Mouse (Mus musculus) midbrain, postnatal 0 days (tissue): ENCODE measurements around the gene Mrtfb. TPM values are rescaled to one million over a fixed set of nuclear protein-coding genes. Genes with fewer than 3 reads are reported as not detected.

ENCODE experiments used
- ATAC-seq: fragments of 200-750 bp; cut with Nextera tagmentation; 2 replicates; pipeline ENCODE4 v1.8.0; 2017; ENCODE audit warnings: moderate number of reproducible peaks, mild to moderate bottlenecking, moderate TSS enrichment, moderate library complexity; ENCODE audit not compliant: low FRiP score
- DNase-seq: peaks from one replicate; pipeline ENCODE4 v3.0.0-alpha.2; 2015; ENCODE audit warnings: low spot score
- H3K27ac ChIP-seq: fragments of 300-500 bp; sonication (generic); 2 replicates; pipeline ENCODE4 v1.5.1; 2014; ENCODE audit warnings: low read depth, mild to moderate bottlenecking, low read length, mixed read lengths
- H3K27me3 ChIP-seq: fragments of 300-500 bp; sonication (generic); 2 replicates; pipeline ENCODE4 v1.6.1; 2014; ENCODE audit warnings: low read length, control low read depth, mixed read lengths; ENCODE audit not compliant: insufficient read depth
- H3K36me3 ChIP-seq: fragments of 300-500 bp; sonication (generic); 2 replicates; pipeline ENCODE4 v1.6.1; 2014; ENCODE audit warnings: low read length, control low read depth, mixed read lengths; ENCODE audit not compliant: insufficient read depth
- H3K4me1 ChIP-seq: fragments of 300-500 bp; sonication (generic); 2 replicates; pipeline ENCODE4 v1.6.1; 2014; ENCODE audit warnings: mild to moderate bottlenecking, control low read depth, antibody characterized with exemption, low read length, mixed read lengths; ENCODE audit not compliant: insufficient read depth
- H3K4me2 ChIP-seq: fragments of 300-500 bp; sonication (generic); 2 replicates; pipeline ENCODE4 v1.6.1; 2014; ENCODE audit warnings: low read depth, mild to moderate bottlenecking, low read length, mixed read lengths; ENCODE audit not compliant: poor library complexity, severe bottlenecking
- H3K4me3 ChIP-seq: fragments of 300-500 bp; sonication (generic); 2 replicates; pipeline ENCODE4 v1.5.1; 2014; ENCODE audit warnings: low read depth, mild to moderate bottlenecking, low read length, moderate library complexity
- H3K9ac ChIP-seq: fragments of 300-500 bp; sonication (generic); replicated peaks from 2 replicates; pipeline ENCODE4 v1.6.1; 2014; ENCODE audit warnings: mild to moderate bottlenecking, low read length, moderate library complexity, mixed read lengths; ENCODE audit not compliant: poor library complexity, severe bottlenecking
- H3K9me3 ChIP-seq: fragments of 300-500 bp; sonication (generic); 2 replicates; pipeline ENCODE4 v1.6.1; 2016; ENCODE audit warnings: low read length, control low read depth
- CTCF ChIP-seq: IDR thresholded peaks from 2 replicates; pipeline ENCODE4 v1.5.1; 2016; ENCODE audit warnings: antibody characterized with exemption, mild to moderate bottlenecking
- WGBS: fragments of 180-500 bp; shearing (Covaris S2); extraction: QIAGEN DNeasy Blood & Tissue Kit; methylation state at CpG from one replicate; pipeline ENCODE4 v1.1.7; 2014; 5-methylcytosine and 5-hydroxymethylcytosine counted together
- polyA plus RNA-seq: library from polyadenylated mRNA; unstranded; fragments of >200 nt; fragmentation: Nextera tagmentation; extraction: Ambion mirVana; gene quantifications from 2 replicates; pipeline ENCODE4 v1.2.1, GENCODE M21; 2015
- total RNA-seq: library from RNA; depleted of rRNA; stranded (reverse); fragments of >200 nt; gene quantifications from 2 replicates; pipeline ENCODE4 v1.2.3, GENCODE M21; 2014

Mrtfb gene
- total and polyA plus RNA-seq, 2 experiments from 2014 or later: 13.8 to 24.1 TPM

GRCm38 (mm10) chr16:13366802-13367465 is 110.7 kb downstream of the Mrtfb start:
- peak; percentile 65 for DNase-seq
- WGBS: 5% methylated on average over 4 of the region's 4 CpGs
- Histone ChIP-seq H3K4me1 (peaks cover 14% of the 10 kb centered on the region), H3K36me3 (no peaks in the 10 kb centered on the region), H3K27ac (peak overlapping the region; percentile 68), H3K27me3 (no peaks in the 10 kb centered on the region), H3K9ac (no peak overlapping the region; the same call in 1 of the 2 replicates), H3K4me2 (peak overlapping the region; percentile 36), H3K4me3 (peak overlapping the region; percentile 13; the same call in 1 of the 2 replicates), H3K9me3 (no peaks in the 10 kb centered on the region)
- peak; percentile 8; the same call in 1 of the 2 replicates for TF ChIP-seq CTCF
- peak; percentile 78 for ATAC-seq

- Histone ChIP-seq H3K4me3 (no peak overlapping the region), H3K4me1 (peaks cover 14% of the 10 kb centered on the region), H3K27ac (peak overlapping the region; percentile 68), H3K9me3 (no peaks in the 10 kb centered on the region), H3K9ac (no peak overlapping the region), H3K27me3 (no peaks in the 10 kb centered on the region), H3K4me2 (peak overlapping the region; percentile 36), H3K36me3 (no peaks in the 10 kb centered on the region)
- DNase-seq (no peak), ATAC-seq (peak; percentile 36; the same call in 1 of the 2 replicates)
- 53% methylated on average over 2 of the region's 2 CpGs for WGBS
- no peak for TF ChIP-seq CTCF
Observed at GRCm38 (mm10) chr16:13367466-13367856, 111.2 kb downstream of the Mrtfb start.

- DNase-seq (no peak), ATAC-seq (no peak)
- Histone ChIP-seq H3K36me3 (no peaks in the 10 kb centered on the region), H3K4me2 (no peak overlapping the region), H3K4me1 (peaks cover 14% of the 10 kb centered on the region), H3K27me3 (no peaks in the 10 kb centered on the region), H3K27ac (no peak overlapping the region), H3K4me3 (no peak overlapping the region), H3K9ac (no peak overlapping the region), H3K9me3 (no peaks in the 10 kb centered on the region)
- 74% methylated on average over 1 of the region's 1 CpGs for WGBS
- TF ChIP-seq CTCF: no peak
Observed at GRCm38 (mm10) chr16:13368645-13369044, 112.4 kb downstream of the Mrtfb start.

GRCm38 (mm10) chr16:13371740-13372287 is 115.5 kb downstream of the Mrtfb start:
- Histone ChIP-seq H3K27me3 (no peaks in the 10 kb centered on the region), H3K9ac (no peak overlapping the region), H3K4me2 (no peak overlapping the region), H3K27ac (no peak overlapping the region), H3K4me3 (no peak overlapping the region), H3K4me1 (peaks cover 5% of the 10 kb centered on the region), H3K9me3 (no peaks in the 10 kb centered on the region), H3K36me3 (no peaks in the 10 kb centered on the region)
- WGBS: 35% methylated on average over 11 of the region's 11 CpGs
- DNase-seq (peak; percentile 87), ATAC-seq (no peak; the same call in 1 of the 2 replicates)
- no peak for TF ChIP-seq CTCF

- ATAC-seq (no peak), DNase-seq (no peak)
- H3K4me2 ChIP-seq: no peak overlapping the region
- no peaks in the 10 kb centered on the region for H3K9me3 ChIP-seq
- no peak for TF ChIP-seq CTCF
- H3K9ac ChIP-seq: no peak overlapping the region
- no peaks in the 10 kb centered on the region for H3K27me3 ChIP-seq
- no peak overlapping the region for H3K4me3 ChIP-seq
- no peak overlapping the region for H3K27ac ChIP-seq
- H3K36me3 ChIP-seq: no peaks in the 10 kb centered on the region
- 90% methylated on average over 8 of the region's 8 CpGs for WGBS
- no peaks in the 10 kb centered on the region; the same call in 1 of the 2 replicates for H3K4me1 ChIP-seq
Observed at GRCm38 (mm10) chr16:13372899-13373533, 116.7 kb downstream of the Mrtfb start.

- Histone ChIP-seq H3K27me3 (no peaks in the 10 kb centered on the region), H3K4me3 (no peak overlapping the region), H3K4me2 (no peak overlapping the region), H3K9me3 (no peaks in the 10 kb centered on the region), H3K9ac (no peak overlapping the region), H3K27ac (no peak overlapping the region), H3K4me1 (no peaks in the 10 kb centered on the region), H3K36me3 (no peaks in the 10 kb centered on the region)
- DNase-seq: no peak
- ATAC-seq: no peak
- 89% methylated on average over 7 of the region's 7 CpGs for WGBS
- no peak for TF ChIP-seq CTCF
Observed at GRCm38 (mm10) chr16:13376947-13377486, 120.7 kb downstream of the Mrtfb start.
